Mouse (Mus musculus) ovary, adult 18-20 months (tissue): Measurements from ENCODE around the gene Alg1.
"Not testable (repeated sequence)": the region's sequence is repeated elsewhere in the genome, so short reads cannot be mapped to it uniquely, and the experiment has no call there.

Experiments used
- DNase-seq: peaks from one replicate; pipeline ENCODE4 v3.0.0; 2022; ENCODE audit warnings: low spot score, mixed read lengths

Alg1 gene

GRCm38 (mm10) chr16:5233418-5234313, at the start of gene Alg1:
Alg1 (plus strand) TSS chr16:5233621.
- DNase-seq, result peak; percentile 94

GRCm38 (mm10) chr16:5184101-5184500, 49.3 kb upstream of the Alg1 start:
- DNase-seq, result no peak

GRCm38 (mm10) chr16:5184956-5185355, 48.5 kb upstream of the Alg1 start:
- no peak for DNase-seq

GRCm38 (mm10) chr16:5185691-5186090, 47.7 kb upstream of the Alg1 start:
- no peak for DNase-seq

GRCm38 (mm10) chr16:5186234-5186633, 47.2 kb upstream of the Alg1 start:
- no peak for DNase-seq

- DNase-seq, result no peak
Measured at GRCm38 (mm10) chr16:5195080-5195479, 38.3 kb upstream of the Alg1 start.

- DNase-seq, result no peak
Measured at GRCm38 (mm10) chr16:5202681-5203080, 30.7 kb upstream of the Alg1 start.

- DNase-seq, result no peak
Measured at GRCm38 (mm10) chr16:5203200-5203599, 30.2 kb upstream of the Alg1 start.

- peak; percentile 68 for DNase-seq
Measured at GRCm38 (mm10) chr16:5203668-5204433, 29.6 kb upstream of the Alg1 start, which contains the start of gene Nagpa. Nagpa (minus strand) TSS chr16:5204012.

- no peak for DNase-seq
Measured at GRCm38 (mm10) chr16:5205431-5205970, 27.9 kb upstream of the Alg1 start.

- no peak for DNase-seq
Measured at GRCm38 (mm10) chr16:5206051-5206450, 27.4 kb upstream of the Alg1 start.

GRCm38 (mm10) chr16:5210365-5210764, 23.1 kb upstream of the Alg1 start:
- no peak for DNase-seq

GRCm38 (mm10) chr16:5212150-5212549, 21.3 kb upstream of the Alg1 start:
- DNase-seq, result no peak

- no peak for DNase-seq
Measured at GRCm38 (mm10) chr16:5214126-5214525, 19.3 kb upstream of the Alg1 start.

GRCm38 (mm10) chr16:5216686-5217085, 16.7 kb upstream of the Alg1 start:
- no peak for DNase-seq

- no peak for DNase-seq
Measured at GRCm38 (mm10) chr16:5217341-5218133, 15.9 kb upstream of the Alg1 start.

- DNase-seq, result no peak
Measured at GRCm38 (mm10) chr16:5221403-5221802, 12.0 kb upstream of the Alg1 start.

GRCm38 (mm10) chr16:5222140-5222539, 11.3 kb upstream of the Alg1 start, which contains the start of gene AU021092:
AU021092 (minus strand) TSS chr16:5222299.
- peak; percentile 35 for DNase-seq

GRCm38 (mm10) chr16:5226534-5226933, 6.9 kb upstream of the Alg1 start:
- peak; percentile 46 for DNase-seq

- DNase-seq, result not testable (repeated sequence)
Measured at GRCm38 (mm10) chr16:5227501-5227900, 5.9 kb upstream of the Alg1 start.

- not testable (repeated sequence) for DNase-seq
Measured at GRCm38 (mm10) chr16:5228103-5228502, 5.3 kb upstream of the Alg1 start.

GRCm38 (mm10) chr16:5232982-5233381, 439 bp upstream of the Alg1 start:
- no peak for DNase-seq
